Mouse (Mus musculus) liver, embryonic 11.5 days (tissue): ENCODE measurements around the gene Arhgap45. TPM values are rescaled to one million over a fixed set of nuclear protein-coding genes. Genes with fewer than 3 reads are reported as not detected.

ENCODE experiments used
- ATAC-seq: fragments of 200-750 bp; cut with Nextera tagmentation; replicated peaks from 2 replicates; pipeline ENCODE4 v1.8.0; 2017; ENCODE audit warnings: moderate number of reproducible peaks, mild to moderate bottlenecking, moderate TSS enrichment, moderate library complexity; ENCODE audit not compliant: low FRiP score
- DNase-seq: peaks from one replicate; pipeline ENCODE4 v3.0.0-alpha.2; 2017; ENCODE audit warnings: low spot score
- H3K27ac ChIP-seq: fragments of 300-500 bp; sonication (generic); 2 replicates; pipeline ENCODE4 v1.5.1; 2014; ENCODE audit warnings: mild to moderate bottlenecking, low read depth, low read length, control low read depth
- H3K27me3 ChIP-seq: fragments of 300-500 bp; sonication (generic); replicated peaks from 2 replicates; pipeline ENCODE4 v1.6.1; 2014; ENCODE audit warnings: low read length, mixed read lengths; ENCODE audit not compliant: control insufficient read depth, insufficient read depth
- H3K36me3 ChIP-seq: fragments of 300-500 bp; sonication (generic); 2 replicates; pipeline ENCODE4 v1.6.1; 2014; ENCODE audit warnings: mild to moderate bottlenecking, low read length, moderate library complexity, mixed read lengths; ENCODE audit not compliant: control insufficient read depth, insufficient read depth
- H3K4me1 ChIP-seq: fragments of 300-500 bp; sonication (generic); replicated peaks from 2 replicates; pipeline ENCODE4 v1.6.1; 2014; ENCODE audit warnings: low read length, mixed read lengths; ENCODE audit not compliant: control insufficient read depth, insufficient read depth
- H3K4me2 ChIP-seq: fragments of 300-500 bp; sonication (generic); 2 replicates; pipeline ENCODE4 v1.6.1; 2014; ENCODE audit warnings: mild to moderate bottlenecking, control low read depth, moderate library complexity
- H3K4me3 ChIP-seq: fragments of 300-500 bp; sonication (generic); 2 replicates; pipeline ENCODE4 v1.5.1; 2014; ENCODE audit warnings: low read depth, low read length, control low read depth
- H3K9ac ChIP-seq: fragments of 300-500 bp; sonication (generic); 2 replicates; pipeline ENCODE4 v1.6.1; 2014; ENCODE audit warnings: low read depth, low read length, control low read depth
- H3K9me3 ChIP-seq: fragments of 300-500 bp; sonication (generic); 2 replicates; pipeline ENCODE4 v1.6.1; 2016; ENCODE audit warnings: low read length, inconsistent platforms, mixed read lengths; ENCODE audit not compliant: control insufficient read depth
- WGBS: fragments of 180-500 bp; shearing (Covaris S2); extraction: QIAGEN DNeasy Blood & Tissue Kit; methylation state at CpG from one replicate; pipeline ENCODE4 v1.1.7; 2014; 5-methylcytosine and 5-hydroxymethylcytosine counted together
- polyA plus RNA-seq: library from polyadenylated mRNA; unstranded; fragments of >200 nt; fragmentation: Nextera tagmentation; extraction: Ambion mirVana; gene quantifications from 2 replicates; pipeline ENCODE4 v1.2.1, GENCODE M21; 2014

Gene Arhgap45
- polyA plus RNA-seq, 1 experiment from 2014 or later, result 29.4 TPM

GRCm38 (mm10) chr10:80015583-80015982, 870 bp upstream of the Arhgap45 start:
- Histone ChIP-seq H3K4me2 (no peak overlapping the region), H3K4me3 (no peak overlapping the region), H3K27me3 (peaks cover 21% of the 10 kb centered on the region), H3K36me3 (peaks cover 12% of the 10 kb centered on the region), H3K4me1 (peaks cover 37% of the 10 kb centered on the region), H3K27ac (0 out of 2 replicates have a peak overlapping the region, but pooled peaks have one; percentile 79), H3K9me3 (peaks cover 4% of the 10 kb centered on the region; the same call in 1 of the 2 replicates), H3K9ac (no peak overlapping the region)
- ATAC-seq (no peak), DNase-seq (no peak)
- WGBS, result 76% methylated on average over 10 of the region's 10 CpGs

GRCm38 (mm10) chr10:80016931-80017330, 478 bp downstream of the Arhgap45 start:
- Histone ChIP-seq H3K4me2 (peak overlapping the region; percentile 84), H3K27me3 (peaks cover 21% of the 10 kb centered on the region), H3K36me3 (0 out of 2 replicates have a peak, but pooled peaks cover 3% of the 10 kb centered on the region), H3K4me3 (peak overlapping the region; percentile 66), H3K9ac (peak overlapping the region; percentile 69), H3K9me3 (no peaks in the 10 kb centered on the region), H3K27ac (peak overlapping the region; percentile 79), H3K4me1 (peaks cover 39% of the 10 kb centered on the region)
- ATAC-seq, result peak; percentile 22; the same call in 1 of the 2 replicates
- 58% methylated on average over 10 of the region's 10 CpGs for WGBS
- DNase-seq, result no peak

- H3K4me1 ChIP-seq, result peaks cover 39% of the 10 kb centered on the region
- peak overlapping the region; percentile 84 for H3K4me2 ChIP-seq
- H3K27ac ChIP-seq, result peak overlapping the region; percentile 90
These were observed 908 bp downstream of the Arhgap45 start for GRCm38 (mm10) chr10:80017361-80017760.

GRCm38 (mm10) chr10:80017771-80018170, 1.3 kb downstream of the Arhgap45 start:
- H3K4me1 ChIP-seq, result peaks cover 39% of the 10 kb centered on the region

More at GRCm38 (mm10) chr10:80017361-80017760, 908 bp downstream of the Arhgap45 start:
- H3K9me3 ChIP-seq, result no peaks in the 10 kb centered on the region
- peak; percentile 56 for ATAC-seq
- peaks cover 7% of the 10 kb centered on the region; the same call in 1 of the 2 replicates for H3K36me3 ChIP-seq
- peak overlapping the region; percentile 69 for H3K9ac ChIP-seq
- H3K4me3 ChIP-seq, result peak overlapping the region; percentile 66
- DNase-seq, result no peak
- WGBS, result 29% methylated on average over 3 of the region's 3 CpGs
- peaks cover 21% of the 10 kb centered on the region for H3K27me3 ChIP-seq

GRCm38 (mm10) chr10:80018739-80019297, 2.4 kb downstream of the Arhgap45 start:
- peak; percentile 69 for DNase-seq
- peaks cover 9% of the 10 kb centered on the region; the same call in 1 of the 2 replicates for H3K36me3 ChIP-seq

More at GRCm38 (mm10) chr10:80017771-80018170, 1.3 kb downstream of the Arhgap45 start:
- peaks cover 9% of the 10 kb centered on the region; the same call in 1 of the 2 replicates for H3K36me3 ChIP-seq
- ATAC-seq, result no peak
- peaks cover 21% of the 10 kb centered on the region for H3K27me3 ChIP-seq
- peak overlapping the region; percentile 90 for H3K27ac ChIP-seq
- 52% methylated on average over 14 of the region's 14 CpGs for WGBS
- peak overlapping the region; percentile 63 for H3K9ac ChIP-seq
- peak overlapping the region; percentile 84 for H3K4me2 ChIP-seq
- H3K4me3 ChIP-seq, result peak overlapping the region; percentile 66
- H3K9me3 ChIP-seq, result no peaks in the 10 kb centered on the region
- no peak for DNase-seq

GRCm38 (mm10) chr10:80019471-80020131, 3.1 kb downstream of the Arhgap45 start:
- no peak for DNase-seq
- WGBS, result 28% methylated on average over 20 of the region's 20 CpGs

More at GRCm38 (mm10) chr10:80018739-80019297, 2.4 kb downstream of the Arhgap45 start:
- H3K9ac ChIP-seq, result peak overlapping the region; percentile 61
- no peaks in the 10 kb centered on the region for H3K9me3 ChIP-seq
- peaks cover 37% of the 10 kb centered on the region for H3K4me1 ChIP-seq
- peak overlapping the region; percentile 65 for H3K27ac ChIP-seq
- WGBS, result under 1% methylated on average over 15 of the region's 15 CpGs
- peak; percentile 68 for ATAC-seq
- peak overlapping the region; percentile 67 for H3K4me2 ChIP-seq
- peak overlapping the region; percentile 37 for H3K4me3 ChIP-seq
- H3K27me3 ChIP-seq, result peaks cover 14% of the 10 kb centered on the region

GRCm38 (mm10) chr10:80020191-80020590, 3.7 kb downstream of the Arhgap45 start:
- H3K27ac ChIP-seq, result peak overlapping the region; percentile 65; the same call in 1 of the 2 replicates
- H3K4me2 ChIP-seq, result peak overlapping the region; percentile 67
- peaks cover 47% of the 10 kb centered on the region for H3K4me1 ChIP-seq
- ATAC-seq (no peak), DNase-seq (no peak)
- H3K9ac ChIP-seq, result peak overlapping the region; percentile 61
- peaks cover 9% of the 10 kb centered on the region; the same call in 1 of the 2 replicates for H3K36me3 ChIP-seq
- H3K9me3 ChIP-seq, result no peaks in the 10 kb centered on the region
- H3K4me3 ChIP-seq, result peak overlapping the region; percentile 37
- 0 out of 2 replicates have a peak, but pooled peaks cover 3% of the 10 kb centered on the region for H3K27me3 ChIP-seq
- WGBS, result 60% methylated on average over 11 of the region's 11 CpGs

More at GRCm38 (mm10) chr10:80019471-80020131, 3.1 kb downstream of the Arhgap45 start:
- Histone ChIP-seq H3K4me3 (peak overlapping the region; percentile 37), H3K4me1 (peaks cover 45% of the 10 kb centered on the region), H3K27ac (peak overlapping the region; percentile 65), H3K4me2 (peak overlapping the region; percentile 67), H3K27me3 (peaks cover 6% of the 10 kb centered on the region), H3K9me3 (no peaks in the 10 kb centered on the region), H3K9ac (peak overlapping the region; percentile 61), H3K36me3 (peaks cover 9% of the 10 kb centered on the region; the same call in 1 of the 2 replicates)
- no peak; the same call in 1 of the 2 replicates for ATAC-seq

- H3K36me3 ChIP-seq, result peaks cover 9% of the 10 kb centered on the region; the same call in 1 of the 2 replicates
- no peak for ATAC-seq
- no peak overlapping the region for H3K27ac ChIP-seq
- no peaks in the 10 kb centered on the region for H3K9me3 ChIP-seq
- peaks cover 47% of the 10 kb centered on the region for H3K4me1 ChIP-seq
- peak overlapping the region; percentile 67 for H3K4me2 ChIP-seq
- H3K4me3 ChIP-seq, result peak overlapping the region; percentile 37; the same call in 1 of the 2 replicates
- WGBS, result 85% methylated on average over 18 of the region's 18 CpGs
- H3K27me3 ChIP-seq, result no peaks in the 10 kb centered on the region
- no peak for DNase-seq
- H3K9ac ChIP-seq, result no peak overlapping the region
These were observed 4.3 kb downstream of the Arhgap45 start for GRCm38 (mm10) chr10:80020603-80021319.
